Mouse (Mus musculus): Measurements from ENCODE around the gene Hmga1. TPM values are rescaled to one million over a fixed set of nuclear protein-coding genes. Genes with fewer than 3 reads are reported as not detected.

The Hmga1 gene
- polyA plus RNA-seq, 1 experiment from 2014 or later, result 658 TPM

GRCm38 (mm10) chr17:27554062-27554960 lies 2.0 kb upstream of the Hmga1 start:
- H3K27ac ChIP-seq (replicated peaks; ENCODE audit: low read depth, low read length), result peak overlapping the region; percentile 99
- peak overlapping the region; percentile 78 for H3K4me3 ChIP-seq (ENCODE audit: low read depth, low read length)
- DNase-seq (ENCODE audit: low spot score) (no peak), ATAC-seq (ENCODE audit: insufficient number of reproducible peaks, low FRiP score, low TSS enrichment, low read depth) (no peak)
- H3K9me3 ChIP-seq (ENCODE audit: control insufficient read depth, low read length), result no peaks in the 10 kb centered on the region
- H3K27me3 ChIP-seq (ENCODE audit: control insufficient read depth, insufficient read depth, low read length), result no peaks in the 10 kb centered on the region
- H3K9ac ChIP-seq (ENCODE audit: low read length), result peak overlapping the region; percentile 93
- peak overlapping the region; percentile 96 for H3K4me2 ChIP-seq (ENCODE audit: low read depth, severe bottlenecking)
- 45% methylated on average over 20 of the region's 20 CpGs for WGBS
- H3K36me3 ChIP-seq (ENCODE audit: control insufficient read depth, insufficient read depth, low read length), result no peaks in the 10 kb centered on the region
- H3K4me1 ChIP-seq (ENCODE audit: control insufficient read depth, insufficient read depth, low read length), result peaks cover 11% of the 10 kb centered on the region

DNA sequence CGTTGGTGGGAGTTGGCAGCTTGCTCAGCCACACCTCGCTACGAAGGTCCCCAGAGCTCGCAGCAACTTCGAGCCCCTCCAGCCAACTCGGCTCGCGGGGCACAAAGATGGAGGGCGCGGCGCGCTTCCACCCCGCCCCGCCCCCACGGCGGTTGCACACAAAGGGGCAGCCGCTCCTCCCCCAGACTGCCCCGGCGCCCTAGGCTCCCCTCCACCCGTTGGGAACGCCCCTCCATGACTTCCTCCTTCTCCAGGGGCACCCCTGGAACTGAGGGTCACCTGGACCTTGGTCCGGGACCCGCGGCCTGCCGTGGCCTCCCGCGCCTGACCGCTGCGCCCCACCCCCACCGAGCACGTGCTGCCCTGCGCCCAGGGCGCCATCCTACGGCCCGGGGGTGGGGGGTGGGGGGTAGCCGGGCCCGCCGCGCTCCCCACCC lies 1.2 kb upstream of the Hmga1 start:
- H3K9me3 ChIP-seq (ENCODE audit: control insufficient read depth, low read length), result no peaks in the 10 kb centered on the region
- ATAC-seq (ENCODE audit: insufficient number of reproducible peaks, low FRiP score, low TSS enrichment, low read depth) (peak; percentile 48), DNase-seq (ENCODE audit: low spot score) (peak; percentile 94)
- peak overlapping the region; percentile 96 for H3K4me2 ChIP-seq (ENCODE audit: low read depth, severe bottlenecking)
- H3K9ac ChIP-seq (ENCODE audit: low read length), result peak overlapping the region; percentile 93
- H3K27me3 ChIP-seq (ENCODE audit: control insufficient read depth, insufficient read depth, low read length), result no peaks in the 10 kb centered on the region
- H3K27ac ChIP-seq (replicated peaks; ENCODE audit: low read depth, low read length), result peak overlapping the region; percentile 99
- H3K36me3 ChIP-seq (ENCODE audit: control insufficient read depth, insufficient read depth, low read length), result 0 out of 2 replicates have a peak, but pooled peaks cover 2% of the 10 kb centered on the region
- peak overlapping the region; percentile 78 for H3K4me3 ChIP-seq (ENCODE audit: low read depth, low read length)
- under 1% methylated on average over 32 of the region's 39 CpGs for WGBS
- peaks cover 13% of the 10 kb centered on the region for H3K4me1 ChIP-seq (ENCODE audit: control insufficient read depth, insufficient read depth, low read length)

GRCm38 (mm10) chr17:27555512-27556172 lies 655 bp upstream of the Hmga1 start:
- Histone ChIP-seq H3K4me3 (ENCODE audit: low read depth, low read length) (peak overlapping the region; percentile 78), H3K36me3 (ENCODE audit: control insufficient read depth, insufficient read depth, low read length) (peaks cover 3% of the 10 kb centered on the region; the same call in 1 of the 2 replicates), H3K4me2 (ENCODE audit: low read depth, severe bottlenecking) (peak overlapping the region; percentile 96), H3K27ac (replicated peaks; ENCODE audit: low read depth, low read length) (peak overlapping the region; percentile 99), H3K9me3 (ENCODE audit: control insufficient read depth, low read length) (no peaks in the 10 kb centered on the region), H3K9ac (ENCODE audit: low read length) (peak overlapping the region; percentile 93), H3K4me1 (ENCODE audit: control insufficient read depth, insufficient read depth, low read length) (peaks cover 14% of the 10 kb centered on the region), H3K27me3 (ENCODE audit: control insufficient read depth, insufficient read depth, low read length) (no peaks in the 10 kb centered on the region)
- ATAC-seq (ENCODE audit: insufficient number of reproducible peaks, low FRiP score, low TSS enrichment, low read depth) (peak; percentile 59), DNase-seq (ENCODE audit: low spot score) (peak; percentile 94)
- under 1% methylated on average over 44 of the region's 55 CpGs for WGBS

DNA sequence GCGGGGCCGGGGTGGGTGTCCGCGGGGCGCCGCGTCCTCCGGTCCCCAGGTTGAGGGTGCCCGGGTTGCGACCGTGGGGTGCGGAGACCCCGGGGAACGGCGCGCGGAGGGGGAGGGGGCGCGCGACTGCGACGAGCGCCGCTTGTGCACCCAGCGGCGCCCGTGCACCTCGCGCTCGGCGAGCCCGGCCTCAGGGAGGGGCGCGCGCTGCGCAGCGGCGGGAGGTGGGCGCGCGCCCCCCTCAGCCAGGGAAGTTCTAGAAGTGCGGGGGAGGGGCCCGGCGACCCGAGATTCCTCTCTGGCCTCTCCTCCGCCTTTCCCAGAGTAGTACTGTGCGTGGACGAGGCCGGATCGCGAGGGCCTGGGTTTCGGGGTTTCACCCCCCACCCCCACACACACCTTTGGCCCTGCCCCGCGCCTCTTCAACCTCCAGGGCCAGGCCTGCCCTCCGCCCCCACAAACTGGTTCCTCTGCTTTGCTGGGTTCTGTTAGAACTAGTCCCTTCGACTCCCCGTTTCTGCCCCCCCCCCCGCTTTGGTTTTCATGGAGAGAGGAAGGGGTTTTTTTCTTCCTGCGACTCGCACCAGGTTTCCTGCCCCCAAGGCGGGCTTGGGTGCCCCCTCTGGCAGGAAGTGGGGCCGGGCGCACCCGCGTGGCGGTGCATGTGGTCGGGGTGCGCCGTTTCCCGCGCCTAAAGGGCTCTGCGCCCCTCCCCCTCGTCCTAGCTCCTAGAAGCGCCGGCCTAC lies 1.1 kb downstream of the Hmga1 start:
- Histone ChIP-seq H3K27ac (replicated peaks; ENCODE audit: low read depth, low read length) (peak overlapping the region; percentile 99), H3K9ac (ENCODE audit: low read length) (peak overlapping the region; percentile 93), H3K9me3 (ENCODE audit: control insufficient read depth, low read length) (no peaks in the 10 kb centered on the region), H3K4me1 (ENCODE audit: control insufficient read depth, insufficient read depth, low read length) (peaks cover 19% of the 10 kb centered on the region), H3K36me3 (ENCODE audit: control insufficient read depth, insufficient read depth, low read length) (peaks cover 14% of the 10 kb centered on the region; the same call in 1 of the 2 replicates), H3K4me3 (ENCODE audit: low read depth, low read length) (peak overlapping the region; percentile 78), H3K27me3 (ENCODE audit: control insufficient read depth, insufficient read depth, low read length) (no peaks in the 10 kb centered on the region), H3K4me2 (ENCODE audit: low read depth, severe bottlenecking) (peak overlapping the region; percentile 96)
- no peak for ATAC-seq (ENCODE audit: insufficient number of reproducible peaks, low FRiP score, low TSS enrichment, low read depth)
- under 1% methylated on average over 61 of the region's 75 CpGs for WGBS
- DNase-seq (ENCODE audit: low spot score), result peak; percentile 84

- Histone ChIP-seq H3K9ac (ENCODE audit: low read length) (peak overlapping the region; percentile 93), H3K4me2 (ENCODE audit: low read depth, severe bottlenecking) (peak overlapping the region; percentile 96), H3K27me3 (ENCODE audit: control insufficient read depth, insufficient read depth, low read length) (no peaks in the 10 kb centered on the region), H3K4me3 (ENCODE audit: low read depth, low read length) (peak overlapping the region; percentile 78), H3K27ac (replicated peaks; ENCODE audit: low read depth, low read length) (peak overlapping the region; percentile 99), H3K4me1 (ENCODE audit: control insufficient read depth, insufficient read depth, low read length) (peaks cover 19% of the 10 kb centered on the region), H3K9me3 (ENCODE audit: control insufficient read depth, low read length) (no peaks in the 10 kb centered on the region), H3K36me3 (ENCODE audit: control insufficient read depth, insufficient read depth, low read length) (peaks cover 14% of the 10 kb centered on the region; the same call in 1 of the 2 replicates)
- DNase-seq (ENCODE audit: low spot score), result peak; percentile 49
- ATAC-seq (ENCODE audit: insufficient number of reproducible peaks, low FRiP score, low TSS enrichment, low read depth), result no peak
- WGBS, result under 1% methylated on average over 14 of the region's 14 CpGs
Observed at GRCm38 (mm10) chr17:27557927-27558661, 1.8 kb downstream of the Hmga1 start.

DNA sequence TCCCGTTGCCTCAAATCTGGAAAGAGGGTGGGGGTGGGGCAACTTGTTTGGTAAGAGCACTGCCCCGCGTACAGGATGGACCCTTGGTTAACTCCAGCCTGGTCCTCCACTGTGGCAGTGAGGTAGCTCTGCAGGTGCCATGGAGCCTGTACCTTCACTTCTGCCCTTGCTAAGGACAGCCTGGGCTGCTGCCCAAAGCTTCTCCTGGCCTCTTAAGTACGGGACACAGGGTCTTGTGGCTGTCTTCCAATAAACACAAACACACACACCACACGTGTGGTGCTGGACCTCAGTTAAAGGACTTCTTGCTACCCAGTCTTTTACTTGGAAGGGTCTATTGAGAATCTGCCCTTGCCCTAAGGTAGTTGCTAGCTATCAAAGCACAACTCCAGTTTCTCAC lies 2.5 kb downstream of the Hmga1 start:
- no peak for DNase-seq (ENCODE audit: low spot score)
- H3K9me3 ChIP-seq (ENCODE audit: control insufficient read depth, low read length), result no peaks in the 10 kb centered on the region
- no peaks in the 10 kb centered on the region for H3K27me3 ChIP-seq (ENCODE audit: control insufficient read depth, insufficient read depth, low read length)
- H3K4me3 ChIP-seq (ENCODE audit: low read depth, low read length), result peak overlapping the region; percentile 78
- peak overlapping the region; percentile 96 for H3K4me2 ChIP-seq (ENCODE audit: low read depth, severe bottlenecking)
- H3K9ac ChIP-seq (ENCODE audit: low read length), result peak overlapping the region; percentile 13; the same call in 1 of the 2 replicates
- H3K4me1 ChIP-seq (ENCODE audit: control insufficient read depth, insufficient read depth, low read length), result peaks cover 19% of the 10 kb centered on the region
- no peak for ATAC-seq (ENCODE audit: insufficient number of reproducible peaks, low FRiP score, low TSS enrichment, low read depth)
- peaks cover 16% of the 10 kb centered on the region; the same call in 1 of the 2 replicates for H3K36me3 ChIP-seq (ENCODE audit: control insufficient read depth, insufficient read depth, low read length)
- 2% methylated on average over 5 of the region's 5 CpGs for WGBS
- no peak overlapping the region for H3K27ac ChIP-seq (replicated peaks; ENCODE audit: low read depth, low read length)

DNA sequence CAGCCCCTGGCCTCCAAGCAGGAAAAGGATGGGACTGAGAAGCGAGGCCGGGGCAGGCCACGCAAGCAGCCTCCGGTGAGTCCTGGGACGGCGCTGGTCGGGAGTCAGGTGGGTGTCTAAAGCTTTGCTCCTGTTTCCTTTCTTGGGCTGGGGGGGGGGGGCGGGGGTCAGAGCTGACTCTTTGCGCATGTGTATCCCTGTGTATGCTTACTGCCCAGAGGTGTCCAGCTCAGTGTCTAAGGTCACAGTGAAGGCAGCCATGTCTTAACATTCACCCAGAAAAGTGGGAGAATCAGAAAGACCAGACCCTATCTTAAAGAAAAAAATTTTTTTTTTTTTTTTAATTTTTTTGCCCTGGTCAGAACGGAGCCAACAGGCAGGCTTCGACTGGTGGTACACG lies 3.3 kb downstream of the Hmga1 start:
- H3K9ac ChIP-seq (ENCODE audit: low read length), result no peak overlapping the region
- H3K4me1 ChIP-seq (ENCODE audit: control insufficient read depth, insufficient read depth, low read length), result peaks cover 22% of the 10 kb centered on the region
- H3K27me3 ChIP-seq (ENCODE audit: control insufficient read depth, insufficient read depth, low read length), result no peaks in the 10 kb centered on the region
- WGBS, result 67% methylated on average over 12 of the region's 12 CpGs
- H3K27ac ChIP-seq (replicated peaks; ENCODE audit: low read depth, low read length), result no peak overlapping the region
- no peaks in the 10 kb centered on the region for H3K9me3 ChIP-seq (ENCODE audit: control insufficient read depth, low read length)
- DNase-seq (ENCODE audit: low spot score) (no peak), ATAC-seq (ENCODE audit: insufficient number of reproducible peaks, low FRiP score, low TSS enrichment, low read depth) (no peak)
- no peak overlapping the region for H3K4me3 ChIP-seq (ENCODE audit: low read depth, low read length)
- peaks cover 16% of the 10 kb centered on the region; the same call in 1 of the 2 replicates for H3K36me3 ChIP-seq (ENCODE audit: control insufficient read depth, insufficient read depth, low read length)
- peak overlapping the region; percentile 96; the same call in 1 of the 2 replicates for H3K4me2 ChIP-seq (ENCODE audit: low read depth, severe bottlenecking)

Data from limb, embryonic 11.5 days (tissue).